Mouse (Mus musculus) limb, embryonic 10.5 days (tissue): Measurements from ENCODE around the gene Prkag2. TPM values are rescaled to one million over a fixed set of nuclear protein-coding genes. Genes with fewer than 3 reads are reported as not detected.

Experiments
- DNase-seq: peaks from one replicate; pipeline ENCODE4 v3.0.0-alpha.2; 2017; ENCODE audit warnings: low spot score
- H3K27ac ChIP-seq: fragments of 300-500 bp; sonication (generic); 2 replicates; pipeline ENCODE4 v1.5.1; 2016; ENCODE audit warnings: mild to moderate bottlenecking
- H3K27me3 ChIP-seq: fragments of 300-500 bp; sonication (generic); 2 replicates; pipeline ENCODE4 v1.6.1; 2016; ENCODE audit warnings: low read depth, mild to moderate bottlenecking; ENCODE audit not compliant: poor library complexity, severe bottlenecking
- H3K36me3 ChIP-seq: fragments of 300-500 bp; sonication (generic); 2 replicates; pipeline ENCODE4 v1.6.1; 2016; ENCODE audit warnings: mild to moderate bottlenecking, moderate library complexity
- H3K4me1 ChIP-seq: fragments of 300-500 bp; sonication (generic); 2 replicates; pipeline ENCODE4 v1.6.1; 2016
- H3K4me3 ChIP-seq: fragments of 300-500 bp; sonication (generic); 2 replicates; pipeline ENCODE4 v1.5.1; 2016; ENCODE audit warnings: mild to moderate bottlenecking, moderate library complexity
- H3K9me3 ChIP-seq: fragments of 300-500 bp; sonication (generic); replicated peaks from 2 replicates; pipeline ENCODE4 v1.6.1; 2016; ENCODE audit warnings: mild to moderate bottlenecking
- WGBS: fragments of 180-500 bp; shearing (Covaris S2); methylation state at CpG from one replicate; pipeline ENCODE4 v1.1.7; 2016; 5-methylcytosine and 5-hydroxymethylcytosine counted together
- polyA plus RNA-seq: library from polyadenylated mRNA; unstranded; fragments of >200 nt; fragmentation: Nextera tagmentation; extraction: Ambion mirVana; gene quantifications from 2 replicates; pipeline ENCODE4 v1.2.1, GENCODE M21; 2016

Gene Prkag2
- polyA plus RNA-seq, 1 experiment from 2014 or later, result 35.1 TPM

DNA sequence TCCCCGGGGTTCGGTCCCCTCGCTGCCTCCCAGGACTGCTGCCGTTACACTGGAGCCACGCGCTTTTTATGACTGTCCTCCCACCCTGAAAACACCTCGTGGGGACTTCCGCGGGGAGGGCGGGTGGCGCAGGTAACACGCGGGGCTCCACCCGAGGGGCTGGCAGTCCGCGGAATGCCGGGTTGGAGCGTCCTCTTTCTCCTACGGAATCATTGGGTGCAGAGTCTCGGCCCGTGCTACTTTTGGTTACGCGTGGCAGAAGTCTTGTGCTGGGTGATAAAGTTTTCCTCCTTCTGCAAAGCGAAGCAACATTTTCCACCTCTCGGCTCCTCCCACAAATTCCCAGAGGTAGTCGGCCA is 306 bp downstream of the Prkag2 start:
- Histone ChIP-seq H3K27ac (no peak overlapping the region), H3K9me3 (no peaks in the 10 kb centered on the region), H3K36me3 (no peaks in the 10 kb centered on the region), H3K4me3 (peak overlapping the region; percentile 67), H3K27me3 (peaks cover 71% of the 10 kb centered on the region), H3K4me1 (peaks cover 22% of the 10 kb centered on the region)
- WGBS, result under 1% methylated on average over 26 of the region's 26 CpGs
- no peak for DNase-seq

DNA sequence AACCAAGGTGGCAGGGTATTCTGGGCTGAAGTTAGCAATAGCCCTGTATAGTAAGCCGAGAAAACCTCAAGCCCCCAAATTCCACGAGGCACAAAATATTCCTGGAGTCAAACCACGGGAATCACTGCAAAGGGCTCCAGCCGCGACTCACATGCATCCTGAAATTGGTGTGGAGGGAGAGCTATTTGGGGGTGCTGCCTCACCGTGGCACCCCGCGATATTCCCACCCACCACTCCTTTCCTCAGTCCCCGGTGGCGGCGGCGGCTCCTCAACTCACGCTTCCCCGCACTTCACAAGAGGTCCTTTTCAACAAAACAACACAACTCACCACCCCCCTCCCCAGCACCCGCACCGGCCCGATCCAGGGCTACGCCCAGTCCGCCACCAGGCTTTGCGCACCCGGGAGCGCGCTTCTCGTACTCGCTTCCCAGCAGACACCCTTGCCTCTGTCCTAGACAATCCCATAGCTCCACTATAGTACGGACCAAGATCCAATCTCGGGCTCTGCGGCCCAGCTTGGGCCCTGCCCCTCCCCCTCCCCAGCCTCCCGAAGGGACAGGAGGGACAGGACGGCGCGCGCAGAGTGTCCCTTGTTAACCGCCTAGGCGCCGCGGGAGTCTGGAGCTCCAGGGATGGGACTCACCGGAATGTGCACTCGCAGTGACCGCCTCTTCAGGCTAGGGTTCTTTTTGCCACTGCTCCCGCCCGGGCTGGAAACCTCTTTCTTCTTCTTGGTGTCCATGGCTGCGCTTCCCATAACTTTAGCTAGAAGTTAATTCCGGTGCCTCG is 880 bp downstream of the Prkag2 start:
- Histone ChIP-seq H3K9me3 (no peaks in the 10 kb centered on the region), H3K27ac (no peak overlapping the region), H3K36me3 (no peaks in the 10 kb centered on the region), H3K27me3 (peaks cover 71% of the 10 kb centered on the region), H3K4me3 (peak overlapping the region; percentile 67), H3K4me1 (peaks cover 22% of the 10 kb centered on the region)
- WGBS, result under 1% methylated on average over 45 of the region's 45 CpGs
- DNase-seq, result peak; percentile 70

DNA sequence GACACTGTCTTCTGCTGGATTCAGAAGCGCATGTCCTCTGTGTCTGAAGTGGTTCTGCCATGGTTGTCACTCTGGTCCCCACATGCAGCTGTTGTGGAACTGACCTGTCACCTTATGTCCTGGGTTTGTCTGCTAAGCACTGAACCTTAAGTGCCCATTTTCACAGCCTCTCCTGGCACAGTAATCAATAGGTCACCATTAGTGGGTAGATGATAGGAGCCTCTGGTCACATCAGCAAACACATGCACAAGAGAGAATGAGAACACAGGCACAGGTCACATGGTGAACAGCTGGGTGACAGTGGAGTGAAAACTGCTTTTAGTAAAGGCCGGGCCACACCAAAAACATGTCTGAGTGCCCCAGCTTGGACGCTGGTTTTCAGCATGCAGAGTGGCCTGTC is 2.6 kb downstream of the Prkag2 start:
- no peaks in the 10 kb centered on the region for H3K9me3 ChIP-seq
- peaks cover 22% of the 10 kb centered on the region for H3K4me1 ChIP-seq
- no peaks in the 10 kb centered on the region for H3K36me3 ChIP-seq
- WGBS, result 76% methylated on average over 3 of the region's 3 CpGs
- DNase-seq, result no peak
- no peak overlapping the region for H3K4me3 ChIP-seq
- no peak overlapping the region for H3K27ac ChIP-seq
- peaks cover 67% of the 10 kb centered on the region for H3K27me3 ChIP-seq

DNA sequence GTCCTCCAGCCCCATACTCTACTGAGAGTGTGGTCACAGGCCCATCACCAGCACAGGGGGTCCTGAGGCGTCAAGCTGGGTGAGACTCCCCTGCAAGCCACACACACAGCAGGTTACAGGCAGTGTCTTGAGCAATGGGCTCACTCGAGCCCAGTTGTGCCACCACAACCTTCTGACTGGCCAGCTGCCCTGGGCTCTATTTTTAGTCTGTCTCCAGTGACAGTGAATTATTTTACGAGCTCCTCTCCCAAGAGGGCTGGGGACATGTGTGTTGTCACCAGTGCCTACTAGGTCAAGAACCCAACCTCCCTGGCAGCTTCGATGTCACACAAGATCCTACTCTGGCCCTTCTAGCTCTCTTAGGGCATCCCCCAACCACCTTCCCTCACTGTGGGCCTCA is 4.0 kb downstream of the Prkag2 start:
- Histone ChIP-seq H3K27me3 (peaks cover 52% of the 10 kb centered on the region), H3K27ac (no peak overlapping the region)
- 61% methylated on average over 4 of the region's 4 CpGs for WGBS

DNA sequence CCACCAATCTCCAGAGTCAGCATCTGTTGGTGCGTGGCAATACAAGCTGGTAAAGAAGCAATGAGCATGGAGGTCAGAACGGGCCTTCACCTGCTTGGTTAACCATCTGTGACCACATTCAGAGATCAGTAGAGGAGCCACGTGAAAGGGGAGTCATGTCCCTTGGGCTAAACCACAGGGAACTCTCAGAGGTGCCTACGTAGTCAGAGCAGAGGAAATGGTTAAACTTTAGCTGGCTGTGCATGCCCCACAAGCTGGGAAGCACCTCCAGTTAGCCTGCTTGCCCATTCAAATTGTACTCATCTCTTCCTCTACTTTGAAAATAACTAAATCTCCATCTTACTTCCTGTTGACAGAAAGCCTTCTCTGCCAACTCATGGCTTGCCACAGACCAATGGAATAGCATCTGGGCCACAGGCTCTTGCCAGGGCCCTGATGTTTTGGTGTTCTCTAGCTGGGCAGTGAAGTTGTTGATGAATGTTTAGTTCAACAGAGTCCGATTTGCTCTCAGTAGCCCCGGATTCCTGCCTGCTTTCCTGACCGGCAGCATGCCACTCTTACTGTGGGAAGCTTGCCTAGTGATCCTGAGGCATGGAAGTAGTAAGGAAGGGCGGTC is 7.7 kb downstream of the Prkag2 start:
- no peaks in the 10 kb centered on the region for H3K9me3 ChIP-seq
- 85% methylated on average over 8 of the region's 8 CpGs for WGBS
- no peaks in the 10 kb centered on the region for H3K36me3 ChIP-seq
- no peak for DNase-seq
- peaks cover 16% of the 10 kb centered on the region for H3K27me3 ChIP-seq
- no peaks in the 10 kb centered on the region for H3K4me1 ChIP-seq
- no peak overlapping the region for H3K4me3 ChIP-seq
- H3K27ac ChIP-seq, result no peak overlapping the region

More for the DNA sequence above, 4.0 kb downstream of the Prkag2 start:
- Histone ChIP-seq H3K36me3 (no peaks in the 10 kb centered on the region), H3K9me3 (no peaks in the 10 kb centered on the region), H3K4me3 (no peak overlapping the region), H3K4me1 (peaks cover 22% of the 10 kb centered on the region)
- DNase-seq, result no peak

DNA sequence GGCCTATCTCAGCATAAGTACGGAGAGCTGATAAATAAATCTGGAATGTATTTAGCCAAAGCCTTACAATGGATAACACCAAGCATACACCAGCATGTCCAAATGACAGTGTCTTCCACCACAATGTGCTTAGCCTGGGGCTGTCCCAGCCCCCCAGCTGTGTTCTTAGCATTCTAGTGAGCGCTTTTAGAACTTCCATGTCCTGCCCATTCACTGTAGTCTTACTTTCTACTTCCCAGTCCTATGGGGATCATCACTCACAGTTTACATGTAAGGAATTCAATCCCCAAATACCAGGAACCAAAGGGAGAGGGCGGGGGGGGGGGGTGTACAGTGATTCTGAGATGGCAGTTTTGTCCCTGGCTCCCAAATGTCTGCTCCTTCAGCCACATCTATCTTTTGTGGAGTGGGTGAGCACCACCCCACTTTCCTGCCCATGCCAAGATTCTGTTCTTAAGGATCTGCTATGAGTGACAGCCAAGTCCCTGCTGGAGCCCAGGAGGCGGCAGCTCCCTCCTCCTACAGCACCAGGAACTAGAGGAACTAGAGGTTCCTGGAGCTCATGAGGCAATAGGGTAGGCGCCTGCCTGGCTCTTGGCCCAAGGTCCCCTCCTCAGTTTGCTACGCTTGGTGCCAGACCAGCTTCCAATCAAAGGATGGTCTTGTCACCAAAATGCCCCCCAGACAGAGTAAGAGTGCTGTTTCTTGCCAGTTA is 11.0 kb downstream of the Prkag2 start:
- H3K4me1 ChIP-seq, result no peaks in the 10 kb centered on the region
- DNase-seq, result no peak
- 84% methylated on average over 6 of the region's 6 CpGs for WGBS
- no peaks in the 10 kb centered on the region for H3K36me3 ChIP-seq
- no peak overlapping the region for H3K27ac ChIP-seq
- H3K9me3 ChIP-seq, result no peaks in the 10 kb centered on the region
- H3K4me3 ChIP-seq, result no peak overlapping the region
- H3K27me3 ChIP-seq, result no peaks in the 10 kb centered on the region

DNA sequence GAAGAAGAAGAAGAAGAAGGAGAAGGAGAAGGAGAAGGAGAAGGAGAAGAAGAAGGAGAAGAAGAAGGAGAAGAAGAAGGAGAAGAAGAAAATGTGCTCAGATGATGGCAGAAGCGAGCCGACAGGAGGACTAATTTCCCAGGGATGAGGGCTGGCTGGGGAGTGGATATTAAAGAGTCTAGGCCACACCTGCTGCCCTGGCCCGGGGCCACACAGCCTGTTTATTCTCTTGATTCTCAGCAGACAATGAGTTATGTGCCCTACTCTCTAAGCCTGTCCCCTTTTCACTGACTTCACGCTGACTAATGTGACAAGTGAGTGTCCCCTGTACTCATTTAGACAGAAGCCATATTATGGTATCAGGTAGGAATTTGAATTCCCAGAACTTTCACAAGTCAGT is 11.8 kb downstream of the Prkag2 start:
- Histone ChIP-seq H3K4me3 (no peak overlapping the region), H3K9me3 (no peaks in the 10 kb centered on the region), H3K27me3 (no peaks in the 10 kb centered on the region), H3K4me1 (no peaks in the 10 kb centered on the region), H3K36me3 (no peaks in the 10 kb centered on the region), H3K27ac (no peak overlapping the region)
- no peak for DNase-seq
- WGBS, result 87% methylated on average over 4 of the region's 4 CpGs

DNA sequence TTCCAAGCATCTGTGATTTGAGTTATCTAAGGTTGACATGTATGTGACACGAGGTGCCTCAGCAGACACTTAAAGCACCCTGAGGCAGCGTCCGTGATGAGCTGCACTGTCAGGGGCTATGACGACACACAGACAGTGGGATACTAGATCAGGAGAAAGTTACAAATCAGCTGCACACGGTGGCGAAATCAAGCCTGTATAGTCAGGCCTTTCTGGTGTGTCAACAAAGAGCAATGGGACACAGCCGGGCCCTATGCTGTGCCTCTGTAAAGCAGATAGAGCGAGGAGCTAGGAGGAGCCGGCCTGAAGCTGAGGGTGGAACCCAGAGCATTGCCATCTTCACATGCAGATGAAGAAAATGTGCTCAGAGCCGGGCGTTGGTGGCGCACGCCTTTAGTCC is 12.3 kb downstream of the Prkag2 start:
- Histone ChIP-seq H3K27me3 (no peaks in the 10 kb centered on the region), H3K4me1 (no peaks in the 10 kb centered on the region), H3K27ac (no peak overlapping the region), H3K4me3 (no peak overlapping the region), H3K36me3 (no peaks in the 10 kb centered on the region), H3K9me3 (no peaks in the 10 kb centered on the region)
- 88% methylated on average over 13 of the region's 13 CpGs for WGBS
- no peak for DNase-seq

DNA sequence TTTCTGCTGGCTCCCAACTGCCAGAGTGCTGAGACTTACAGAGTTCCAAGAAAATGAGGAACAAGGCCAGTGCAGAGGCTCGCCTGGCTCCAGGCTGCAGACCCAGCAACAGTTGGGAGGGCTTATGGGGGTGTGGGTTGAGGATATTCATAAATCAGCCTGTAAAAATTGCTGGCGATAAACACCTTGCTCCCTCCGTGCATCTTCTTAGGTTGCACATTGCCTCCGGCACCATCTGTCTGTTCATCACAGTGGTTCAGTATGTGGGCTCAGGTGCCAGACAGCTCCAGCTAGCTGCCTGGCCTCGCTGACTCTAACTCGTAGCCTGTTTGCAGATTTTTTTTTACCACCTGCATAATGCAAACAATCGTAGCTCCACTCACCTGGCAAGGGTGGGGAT is 13.4 kb downstream of the Prkag2 start:
- DNase-seq, result no peak
- no peaks in the 10 kb centered on the region for H3K36me3 ChIP-seq
- 82% methylated on average over 7 of the region's 7 CpGs for WGBS
- H3K9me3 ChIP-seq, result no peaks in the 10 kb centered on the region
- H3K4me1 ChIP-seq, result no peaks in the 10 kb centered on the region
- no peak overlapping the region for H3K4me3 ChIP-seq
- no peak overlapping the region for H3K27ac ChIP-seq
- no peaks in the 10 kb centered on the region for H3K27me3 ChIP-seq

DNA sequence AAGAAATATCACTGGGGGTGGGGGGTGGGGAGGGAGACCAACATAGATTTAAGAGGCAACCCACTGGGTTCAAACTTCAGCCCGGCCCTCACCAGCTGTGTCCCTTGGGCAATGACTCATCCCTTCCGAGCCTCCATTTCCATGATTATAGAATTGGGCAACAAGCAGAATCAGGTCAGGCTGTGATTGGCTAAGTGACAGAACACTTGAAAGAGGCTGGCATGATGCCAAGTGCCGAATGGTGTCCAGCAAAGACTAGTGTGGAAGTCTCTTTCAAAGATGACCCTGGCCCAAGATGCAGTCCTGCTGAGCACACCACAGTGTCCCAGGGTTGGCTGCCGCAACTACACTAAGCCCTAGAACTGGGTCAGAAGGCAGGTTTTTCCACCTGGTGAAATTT is 14.2 kb downstream of the Prkag2 start:
- H3K9me3 ChIP-seq, result no peaks in the 10 kb centered on the region
- no peaks in the 10 kb centered on the region for H3K27me3 ChIP-seq
- no peaks in the 10 kb centered on the region for H3K36me3 ChIP-seq
- DNase-seq, result no peak
- H3K4me3 ChIP-seq, result no peak overlapping the region
- H3K27ac ChIP-seq, result no peak overlapping the region
- H3K4me1 ChIP-seq, result no peaks in the 10 kb centered on the region
- WGBS, result 82% methylated on average over 4 of the region's 4 CpGs

DNA sequence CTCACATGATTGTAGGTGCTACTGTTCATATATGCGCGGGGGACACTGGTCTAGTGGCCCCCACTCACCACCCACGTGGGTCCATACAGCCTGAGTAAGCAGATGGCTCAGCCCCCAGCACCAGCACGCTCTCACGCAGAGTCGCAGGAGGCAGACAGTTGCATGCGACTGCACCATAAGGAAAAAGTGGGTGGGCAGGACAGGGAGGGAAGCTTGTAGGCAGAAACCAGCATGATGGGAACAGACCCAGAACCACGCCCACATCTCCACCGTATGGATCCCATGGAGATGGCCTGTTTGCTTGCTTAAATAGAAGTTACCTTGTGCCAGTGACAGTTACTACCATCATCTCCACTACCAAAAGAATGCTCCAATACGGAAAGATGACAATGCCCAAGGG is 15.3 kb downstream of the Prkag2 start:
- no peaks in the 10 kb centered on the region for H3K36me3 ChIP-seq
- H3K9me3 ChIP-seq, result no peaks in the 10 kb centered on the region
- H3K4me1 ChIP-seq, result no peaks in the 10 kb centered on the region
- H3K27ac ChIP-seq, result no peak overlapping the region
- no peaks in the 10 kb centered on the region for H3K27me3 ChIP-seq
- no peak for DNase-seq
- H3K4me3 ChIP-seq, result no peak overlapping the region
- 93% methylated on average over 10 of the region's 10 CpGs for WGBS

DNA sequence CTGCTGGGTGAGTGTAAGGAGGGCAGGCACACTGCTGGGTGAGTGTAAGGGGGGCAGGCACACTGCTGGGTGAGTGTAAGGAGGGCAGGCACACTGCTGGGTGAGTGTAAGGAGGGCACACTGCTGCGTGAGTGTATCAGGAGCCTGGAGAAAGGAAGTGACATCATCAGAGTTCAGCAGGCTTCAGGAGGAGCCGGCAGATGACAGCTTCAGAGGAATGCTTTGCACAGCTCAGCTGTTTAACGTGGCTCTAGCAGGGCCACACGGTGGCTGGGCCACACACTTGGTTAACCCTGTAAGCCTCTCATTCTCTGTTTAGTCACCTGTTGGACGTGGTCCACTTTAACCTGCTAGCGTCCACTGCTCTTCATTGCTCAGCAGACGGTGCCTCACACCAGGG is 16.6 kb downstream of the Prkag2 start:
- 59% methylated on average over 7 of the region's 7 CpGs for WGBS
- H3K27ac ChIP-seq, result no peak overlapping the region
- no peak overlapping the region for H3K4me3 ChIP-seq
- no peaks in the 10 kb centered on the region for H3K9me3 ChIP-seq
- no peaks in the 10 kb centered on the region for H3K4me1 ChIP-seq
- H3K36me3 ChIP-seq, result no peaks in the 10 kb centered on the region
- H3K27me3 ChIP-seq, result no peaks in the 10 kb centered on the region
- DNase-seq, result no peak

DNA sequence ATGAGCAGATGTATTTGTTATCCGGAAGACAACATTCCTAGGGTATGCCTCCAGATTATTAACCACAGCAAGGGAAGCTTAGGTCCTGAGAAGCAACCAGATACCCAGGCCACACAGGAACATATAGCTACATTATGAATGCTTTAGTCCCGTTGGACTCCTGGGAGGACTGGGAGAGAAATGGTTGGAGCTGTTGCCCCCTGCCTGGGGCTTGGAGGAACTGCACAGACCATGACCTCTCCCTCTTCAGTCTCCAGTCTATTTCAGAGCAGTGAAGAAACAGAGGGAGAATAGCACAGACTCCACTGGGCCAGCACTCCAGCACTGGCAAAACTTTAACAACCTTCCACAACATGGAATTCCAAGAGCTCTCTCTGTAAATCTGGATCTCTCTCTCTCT is 17.9 kb downstream of the Prkag2 start:
- H3K36me3 ChIP-seq, result no peaks in the 10 kb centered on the region
- no peak for DNase-seq
- H3K4me3 ChIP-seq, result no peak overlapping the region
- H3K27me3 ChIP-seq, result no peaks in the 10 kb centered on the region
- peaks cover 3% of the 10 kb centered on the region; the same call in 1 of the 2 replicates for H3K4me1 ChIP-seq
- no peak overlapping the region for H3K27ac ChIP-seq
- WGBS, result 42% methylated on average over 2 of the region's 2 CpGs
- no peaks in the 10 kb centered on the region for H3K9me3 ChIP-seq
